Mouse (Mus musculus): ENCODE data around the gene Fam210b. TPM values are rescaled to one million over a fixed set of nuclear protein-coding genes. Genes with fewer than 3 reads are reported as not detected.
"Not testable (repeated sequence)": the region's sequence is repeated elsewhere in the genome, so short reads cannot be mapped to it uniquely, and the experiment has no call there.

The Fam210b gene
- polyA plus RNA-seq (2012; rRNA removed) = 15.0 and 18.1 TPM in 2 replicates

DNA sequence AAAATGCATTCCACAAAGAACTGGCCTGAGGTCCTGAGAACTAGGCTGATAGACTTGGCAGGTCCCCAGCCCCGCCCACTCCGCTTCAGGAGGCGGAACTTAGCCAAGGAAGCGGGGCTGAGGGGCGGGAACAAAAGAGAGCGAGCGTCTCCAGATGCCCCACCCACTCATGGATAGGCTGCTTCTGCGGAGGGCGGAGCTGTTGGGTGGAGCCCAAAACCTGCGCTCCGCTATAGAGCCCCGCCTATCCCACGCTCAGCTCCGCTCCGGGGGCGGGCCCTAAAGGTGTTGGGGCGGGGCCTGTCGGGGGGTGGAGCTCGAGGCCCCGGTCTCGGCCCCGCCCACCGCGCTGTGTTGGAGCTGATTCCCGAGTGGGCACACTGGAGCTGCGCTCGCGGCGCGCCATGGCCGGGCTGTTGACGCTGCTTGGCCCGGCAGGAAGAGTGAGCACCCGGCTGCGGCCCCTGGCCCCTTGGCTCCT is at the start of gene Fam210b:
TSS of gene Fam210b (plus strand) at position 308 of the 481 bp plus-strand sequence.
- H3K27ac ChIP-seq (ENCODE audit: insufficient read depth, low read length) = peak within 1 kb of the TSS; percentile 42; the same call in 1 of the 2 replicates
- no peaks in the 10 kb centered on the region for H3K36me3 ChIP-seq (ENCODE audit: control insufficient read depth, insufficient read depth, low read length)
- peak; percentile 94 to 95 for DNase-seq (ENCODE audit: low read depth in 1 of 2, low spot score in 2 of 2)
- TF ChIP-seq POLR2A (IDR thresholded peaks at IDR 0.05; ENCODE audit: low read depth, low read length) (peak; percentile 17; the same call in 1 of the 2 replicates), CTCF (IDR thresholded peaks at IDR 0.05; ENCODE audit: extremely low read depth, insufficient read depth, insufficient read length, insufficient replicate concordance) (no peak)
- H3K4me3 ChIP-seq (ENCODE audit: extremely low read depth, insufficient read depth, insufficient read length) = peak within 1 kb of the TSS; percentile 76
- WGBS = under 1% methylated on average over 35 of the region's 35 CpGs
- H3K4me1 ChIP-seq (ENCODE audit: control insufficient read depth, insufficient read depth, insufficient read length) = peaks cover 5% of the 10 kb centered on the region; the same call in 1 of the 2 replicates
- no peaks in the 10 kb centered on the region for H3K27me3 ChIP-seq (ENCODE audit: control insufficient read depth, insufficient read depth, low read length)

DNA sequence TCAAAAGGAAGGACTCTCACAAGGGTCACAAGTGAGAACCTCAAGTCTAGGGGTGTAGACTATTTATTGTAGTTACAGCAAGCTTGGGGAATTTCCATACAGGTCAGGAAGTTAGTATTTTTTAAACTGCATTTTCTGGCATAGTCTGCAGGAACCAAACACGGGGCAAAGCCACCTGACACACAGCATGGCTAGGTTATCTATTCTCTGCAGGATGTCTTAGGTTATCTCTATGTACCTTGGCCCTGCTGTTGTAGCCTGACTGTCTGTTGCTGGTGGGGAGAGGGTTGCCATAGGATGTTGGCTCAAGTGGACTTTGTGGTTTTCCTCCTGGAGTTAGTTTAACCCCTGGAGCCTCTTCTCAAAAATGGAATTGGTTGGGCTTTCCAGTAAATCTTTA is 47.3 kb upstream of the Fam210b start:
- H3K27ac ChIP-seq (ENCODE audit: insufficient read depth, low read length) = no peak overlapping the region
- H3K27me3 ChIP-seq (ENCODE audit: control insufficient read depth, insufficient read depth, low read length) = no peaks in the 10 kb centered on the region
- TF ChIP-seq CTCF (IDR thresholded peaks at IDR 0.05; ENCODE audit: extremely low read depth, insufficient read depth, insufficient read length, insufficient replicate concordance) = no peak
- DNase-seq (ENCODE audit: low read depth in 1 of 2, low spot score in 2 of 2) = no peak
- WGBS = 10% methylated on average over 1 of the region's 1 CpGs
- no peaks in the 10 kb centered on the region for H3K36me3 ChIP-seq (ENCODE audit: control insufficient read depth, insufficient read depth, low read length)
- H3K4me3 ChIP-seq (ENCODE audit: extremely low read depth, insufficient read depth, insufficient read length) = no peak overlapping the region
- no peaks in the 10 kb centered on the region for H3K4me1 ChIP-seq (ENCODE audit: control insufficient read depth, insufficient read depth, insufficient read length)

DNA sequence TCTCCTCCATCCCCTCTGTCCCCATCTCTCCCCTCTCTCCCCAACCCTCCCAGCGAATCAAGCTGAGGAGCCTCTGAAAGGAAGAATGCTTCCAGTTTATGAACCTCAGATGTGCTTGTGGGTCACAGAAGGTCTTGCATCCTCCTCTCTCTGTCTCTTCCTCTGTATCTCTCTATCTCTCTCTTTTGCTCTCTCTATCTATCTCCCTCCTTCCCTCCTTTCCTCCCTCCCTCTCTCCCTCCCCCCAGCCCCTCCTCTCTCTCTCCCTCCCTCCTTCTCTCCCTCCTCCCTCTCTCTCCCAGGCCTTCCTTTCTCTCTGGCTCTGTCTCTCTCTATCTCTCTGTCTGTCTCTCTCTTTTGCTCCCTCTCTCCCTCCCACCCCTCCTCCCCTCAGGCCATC is 46.8 kb upstream of the Fam210b start:
- WGBS = 50% methylated on average over 1 of the region's 1 CpGs
- Histone ChIP-seq H3K4me3 (ENCODE audit: extremely low read depth, insufficient read depth, insufficient read length) (no peak overlapping the region), H3K4me1 (ENCODE audit: control insufficient read depth, insufficient read depth, insufficient read length) (no peaks in the 10 kb centered on the region), H3K36me3 (ENCODE audit: control insufficient read depth, insufficient read depth, low read length) (no peaks in the 10 kb centered on the region), H3K27ac (ENCODE audit: insufficient read depth, low read length) (no peak overlapping the region), H3K27me3 (ENCODE audit: control insufficient read depth, insufficient read depth, low read length) (no peaks in the 10 kb centered on the region)
- DNase-seq (ENCODE audit: low read depth in 1 of 2, low spot score in 2 of 2) = no peak
- no peak for TF ChIP-seq POLR2A (IDR thresholded peaks at IDR 0.05; ENCODE audit: low read depth, low read length)
- no peak for TF ChIP-seq CTCF (IDR thresholded peaks at IDR 0.05; ENCODE audit: extremely low read depth, insufficient read depth, insufficient read length, insufficient replicate concordance)

DNA sequence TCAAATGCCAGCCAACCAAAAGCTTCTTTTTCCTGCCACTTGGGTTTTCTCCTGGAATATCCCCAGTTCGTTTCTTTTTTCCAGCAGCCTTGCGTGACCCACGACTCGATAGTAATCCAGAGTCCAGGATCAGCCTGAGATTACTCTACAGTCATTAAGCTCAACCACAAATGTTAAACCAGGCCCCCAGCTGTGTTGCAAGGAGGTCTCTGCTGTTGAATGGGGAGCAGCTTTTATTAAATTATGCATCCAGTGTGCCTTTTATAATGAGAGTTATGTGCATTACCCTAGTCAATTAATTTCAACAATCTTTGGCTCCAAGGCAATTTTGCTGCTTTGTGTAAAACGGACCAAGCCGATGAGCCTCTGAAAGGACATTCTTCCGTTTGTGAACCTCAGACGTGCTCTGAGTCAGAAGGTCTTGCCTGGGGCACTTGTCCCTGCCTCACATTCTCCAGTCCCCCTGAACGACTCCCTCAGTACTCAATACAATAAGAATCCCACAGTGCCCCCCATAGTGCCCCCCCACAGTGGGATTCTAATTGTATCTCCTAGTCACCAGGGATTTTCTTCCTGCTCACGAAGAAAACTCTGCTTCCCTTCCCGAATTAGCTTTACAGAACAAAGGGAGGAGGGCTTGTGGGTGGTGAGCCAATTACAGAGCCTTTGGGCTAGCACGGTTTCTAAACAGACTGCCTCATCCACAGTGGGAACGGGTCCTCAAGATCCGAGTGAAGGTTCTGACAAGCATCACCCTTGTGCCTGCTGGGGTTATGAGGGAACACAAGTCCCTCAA is 46.0 kb upstream of the Fam210b start:
- H3K4me1 ChIP-seq (ENCODE audit: control insufficient read depth, insufficient read depth, insufficient read length) = no peaks in the 10 kb centered on the region
- no peaks in the 10 kb centered on the region for H3K27me3 ChIP-seq (ENCODE audit: control insufficient read depth, insufficient read depth, low read length)
- H3K36me3 ChIP-seq (ENCODE audit: control insufficient read depth, insufficient read depth, low read length) = no peaks in the 10 kb centered on the region
- H3K27ac ChIP-seq (ENCODE audit: insufficient read depth, low read length) = no peak overlapping the region
- no peak for TF ChIP-seq POLR2A (IDR thresholded peaks at IDR 0.05; ENCODE audit: low read depth, low read length)
- no peak for TF ChIP-seq CTCF (IDR thresholded peaks at IDR 0.05; ENCODE audit: extremely low read depth, insufficient read depth, insufficient read length, insufficient replicate concordance)
- no peak overlapping the region for H3K4me3 ChIP-seq (ENCODE audit: extremely low read depth, insufficient read depth, insufficient read length)
- no peak for DNase-seq (ENCODE audit: low read depth in 1 of 2, low spot score in 2 of 2)
- WGBS = 32% methylated on average over 14 of the region's 14 CpGs

DNA sequence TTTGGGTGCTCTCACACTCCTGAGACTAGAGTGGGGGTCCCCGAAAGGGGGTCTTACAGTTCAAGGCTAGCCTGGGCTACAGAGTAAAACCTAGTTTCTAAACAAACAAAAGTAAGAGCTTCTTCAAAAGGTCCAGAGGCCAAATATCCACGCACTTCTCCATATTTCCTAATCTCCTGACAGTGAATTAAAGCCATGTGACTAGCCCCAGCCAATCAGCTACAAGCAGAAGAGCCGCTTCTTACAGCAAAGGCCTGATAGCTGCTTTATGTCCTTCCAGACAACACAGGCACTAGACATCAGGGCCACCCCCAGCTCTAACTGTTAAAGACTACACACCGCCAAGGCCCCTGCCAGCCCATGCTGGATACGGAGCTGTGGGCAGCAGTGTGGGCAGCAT is 43.0 kb upstream of the Fam210b start:
- no peak for TF ChIP-seq CTCF (IDR thresholded peaks at IDR 0.05; ENCODE audit: extremely low read depth, insufficient read depth, insufficient read length, insufficient replicate concordance)
- TF ChIP-seq POLR2A (IDR thresholded peaks at IDR 0.05; ENCODE audit: low read depth, low read length) = no peak
- DNase-seq (ENCODE audit: low read depth in 1 of 2, low spot score in 2 of 2) = no peak
- WGBS = 90% methylated on average over 5 of the region's 5 CpGs

DNA sequence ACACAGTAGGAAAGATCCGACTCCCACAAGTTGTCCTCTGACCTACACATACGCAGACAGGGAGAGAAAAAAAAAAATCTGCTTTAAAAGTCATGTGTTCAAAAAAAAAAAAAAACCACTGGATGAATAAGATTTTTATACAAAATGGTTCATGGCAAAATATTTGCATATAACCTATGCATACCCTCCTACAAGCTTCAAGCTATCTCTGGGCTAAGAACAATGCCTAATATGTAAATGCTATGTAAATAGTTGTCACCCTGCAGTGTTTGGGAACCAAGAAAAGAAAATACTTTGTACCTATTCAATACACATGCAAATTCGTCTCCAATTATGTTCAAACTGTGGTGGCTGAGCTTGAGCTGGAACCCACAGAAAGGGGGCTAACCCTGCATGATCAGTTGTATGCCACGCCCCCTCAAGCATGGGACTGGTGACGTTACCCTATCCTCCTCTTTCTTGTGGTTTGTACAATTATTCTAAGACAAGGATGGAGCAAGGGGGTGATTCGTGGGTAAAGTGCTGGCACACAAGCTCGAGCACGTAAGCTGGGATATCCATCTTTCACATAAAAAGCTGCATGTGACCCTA is 41.2 kb upstream of the Fam210b start:
- H3K4me1 ChIP-seq (ENCODE audit: control insufficient read depth, insufficient read depth, insufficient read length) = no peaks in the 10 kb centered on the region
- no peaks in the 10 kb centered on the region for H3K36me3 ChIP-seq (ENCODE audit: control insufficient read depth, insufficient read depth, low read length)
- no peak overlapping the region for H3K27ac ChIP-seq (ENCODE audit: insufficient read depth, low read length)
- no peak for DNase-seq (ENCODE audit: low read depth in 1 of 2, low spot score in 2 of 2)
- no peaks in the 10 kb centered on the region for H3K27me3 ChIP-seq (ENCODE audit: control insufficient read depth, insufficient read depth, low read length)
- no peak overlapping the region for H3K4me3 ChIP-seq (ENCODE audit: extremely low read depth, insufficient read depth, insufficient read length)
- no peak for TF ChIP-seq POLR2A (IDR thresholded peaks at IDR 0.05; ENCODE audit: low read depth, low read length)
- TF ChIP-seq CTCF (IDR thresholded peaks at IDR 0.05; ENCODE audit: extremely low read depth, insufficient read depth, insufficient read length, insufficient replicate concordance) = no peak
- 64% methylated on average over 8 of the region's 8 CpGs for WGBS

More for the DNA sequence above, 43.0 kb upstream of the Fam210b start:
- H3K27ac ChIP-seq (ENCODE audit: insufficient read depth, low read length) = no peak overlapping the region
- H3K4me3 ChIP-seq (ENCODE audit: extremely low read depth, insufficient read depth, insufficient read length) = no peak overlapping the region
- H3K36me3 ChIP-seq (ENCODE audit: control insufficient read depth, insufficient read depth, low read length) = no peaks in the 10 kb centered on the region
- H3K4me1 ChIP-seq (ENCODE audit: control insufficient read depth, insufficient read depth, insufficient read length) = no peaks in the 10 kb centered on the region
- no peaks in the 10 kb centered on the region for H3K27me3 ChIP-seq (ENCODE audit: control insufficient read depth, insufficient read depth, low read length)

DNA sequence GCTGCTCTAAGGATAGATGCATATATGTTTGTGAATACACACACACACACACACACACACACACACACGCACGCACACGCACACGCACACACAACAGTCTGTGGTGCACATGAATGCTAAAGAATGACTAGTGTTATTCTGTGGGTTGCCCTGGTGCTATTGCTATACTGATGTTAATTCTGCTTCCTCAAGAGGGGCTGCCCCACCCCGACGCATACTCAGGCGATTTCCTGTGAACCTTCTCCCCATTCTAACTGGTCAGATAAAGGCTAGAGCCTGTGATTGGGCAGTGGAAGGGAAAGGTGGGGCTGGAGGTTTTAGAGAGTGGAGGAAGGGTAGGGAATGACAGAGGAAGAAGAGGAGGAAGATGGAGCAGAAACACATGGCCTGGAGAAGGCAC is 39.8 kb upstream of the Fam210b start:
- WGBS = 70% methylated on average over 7 of the region's 7 CpGs
- not testable (repeated sequence) for H3K4me1 ChIP-seq (ENCODE audit: control insufficient read depth, insufficient read depth, insufficient read length); H3K4me3 ChIP-seq (ENCODE audit: extremely low read depth, insufficient read depth, insufficient read length); DNase-seq (ENCODE audit: low read depth in 1 of 2, low spot score in 2 of 2); H3K27me3 ChIP-seq (ENCODE audit: control insufficient read depth, insufficient read depth, low read length); H3K36me3 ChIP-seq (ENCODE audit: control insufficient read depth, insufficient read depth, low read length); H3K27ac ChIP-seq (ENCODE audit: insufficient read depth, low read length)
